Mouse (Mus musculus) lung, postnatal 25 days (tissue): ENCODE measurements around the gene Gm9611.
"Not testable (repeated sequence)": the region's sequence is repeated elsewhere in the genome, so short reads cannot be mapped to it uniquely, and the experiment has no call there.

Source experiments
- DNase-seq: peaks from one replicate; pipeline ENCODE4 v3.0.0; 2022; ENCODE audit warnings: low spot score

The Gm9611 gene

GRCm38 (mm10) chr14:42297258-42297657, at the start of gene Gm9611:
Gm9611 (minus strand) TSS chr14:42297358.
- DNase-seq = not testable (repeated sequence)

GRCm38 (mm10) chr14:42309910-42310309, 12.8 kb upstream of the Gm9611 start, which contains the start of gene Gm7995:
Gm7995 (plus strand) TSS chr14:42310210.
- not testable (repeated sequence) for DNase-seq

GRCm38 (mm10) chr14:42259948-42260347, 37.2 kb downstream of the Gm9611 start, which contains the start of gene Gm17026:
Gm17026 (minus strand) TSS chr14:42260048.
- DNase-seq = not testable (repeated sequence)
